Mouse (Mus musculus) liver, postnatal 0 days (tissue): ENCODE results near the gene Slc12a9. TPM values are rescaled to one million over a fixed set of nuclear protein-coding genes. Genes with fewer than 3 reads are reported as not detected.

ENCODE experiments used
- ATAC-seq: fragments of 200-750 bp; cut with Nextera tagmentation; 2 replicates; pipeline ENCODE4 v1.8.0; 2017; ENCODE audit warnings: mild to moderate bottlenecking, moderate library complexity
- DNase-seq: peaks from one replicate; pipeline ENCODE4 v3.0.0-alpha.2; 2016
- H3K27ac ChIP-seq: fragments of 300-500 bp; sonication (generic); 2 replicates; pipeline ENCODE4 v1.5.1; 2014; ENCODE audit warnings: antibody characterized with exemption, moderate library complexity, mild to moderate bottlenecking, low read depth
- H3K27me3 ChIP-seq: fragments of 300-500 bp; sonication (generic); 2 replicates; pipeline ENCODE4 v1.6.1; 2014; ENCODE audit warnings: low read length, control low read depth, mixed read lengths; ENCODE audit not compliant: insufficient read depth
- H3K36me3 ChIP-seq: fragments of 300-500 bp; sonication (generic); replicated peaks from 2 replicates; pipeline ENCODE4 v1.6.1; 2014; ENCODE audit warnings: mild to moderate bottlenecking, control low read depth, low read length, moderate library complexity, mixed read lengths; ENCODE audit not compliant: insufficient read depth
- H3K4me1 ChIP-seq: fragments of 300-500 bp; sonication (generic); 2 replicates; pipeline ENCODE4 v1.6.1; 2014; ENCODE audit warnings: antibody characterized with exemption, mild to moderate bottlenecking, control low read depth; ENCODE audit not compliant: insufficient read depth
- H3K4me2 ChIP-seq: fragments of 300-500 bp; sonication (generic); 2 replicates; pipeline ENCODE4 v1.6.1; 2014; ENCODE audit warnings: low read depth, mild to moderate bottlenecking, low read length, moderate library complexity, mixed read lengths
- H3K4me3 ChIP-seq: fragments of 300-500 bp; sonication (generic); 2 replicates; pipeline ENCODE4 v1.5.1; 2014; ENCODE audit warnings: low read depth, low read length
- H3K9ac ChIP-seq: fragments of 300-500 bp; sonication (generic); replicated peaks from 2 replicates; pipeline ENCODE4 v1.6.1; 2014; ENCODE audit warnings: mild to moderate bottlenecking, moderate library complexity
- H3K9me3 ChIP-seq: fragments of 300-500 bp; sonication (generic); 2 replicates; pipeline ENCODE4 v1.6.1; 2016; ENCODE audit warnings: mild to moderate bottlenecking, control low read depth, low read length, mixed read lengths
- CTCF ChIP-seq: sonication (generic); IDR thresholded peaks from 2 replicates; pipeline ENCODE4 v1.5.1; 2016; ENCODE audit warnings: antibody characterized with exemption, low read depth
- EP300 ChIP-seq: IDR thresholded peaks from 2 replicates; pipeline ENCODE4 v1.6.1; 2016; ENCODE audit warnings: antibody characterized with exemption, low read depth, mild to moderate bottlenecking
- WGBS: fragments of 180-500 bp; shearing (Covaris S2); extraction: QIAGEN DNeasy Blood & Tissue Kit; methylation state at CpG from one replicate; pipeline ENCODE4 v1.1.7; 2014; ENCODE audit not compliant: insufficient replicate concordance; 5-methylcytosine and 5-hydroxymethylcytosine counted together
- polyA plus RNA-seq: library from polyadenylated mRNA; unstranded; fragments of >200 nt; fragmentation: Nextera tagmentation; extraction: Ambion mirVana; gene quantifications from 2 replicates; pipeline ENCODE4 v1.2.1, GENCODE M21; 2015

The Slc12a9 gene
- polyA plus RNA-seq, 1 experiment from 2014 or later = 3.2 TPM

GRCm38 (mm10) chr5:137343412-137343811, 10.0 kb upstream of the Slc12a9 start:
- Histone ChIP-seq H3K4me1 (peaks cover 19% of the 10 kb centered on the region), H3K4me2 (no peak overlapping the region), H3K9me3 (no peaks in the 10 kb centered on the region), H3K4me3 (no peak overlapping the region), H3K36me3 (no peaks in the 10 kb centered on the region), H3K9ac (no peak overlapping the region), H3K27ac (no peak overlapping the region), H3K27me3 (peaks cover 10% of the 10 kb centered on the region; the same call in 1 of the 2 replicates)
- TF ChIP-seq CTCF (no peak), EP300 (no peak)
- WGBS = 93% methylated on average over 5 of the region's 5 CpGs
- no peak for DNase-seq
- no peak for ATAC-seq

GRCm38 (mm10) chr5:137342407-137343012, 9.1 kb upstream of the Slc12a9 start:
- TF ChIP-seq CTCF (no peak), EP300 (no peak)
- WGBS = 50% methylated on average over 7 of the region's 7 CpGs

GRCm38 (mm10) chr5:137340222-137340621, 6.8 kb upstream of the Slc12a9 start:
- H3K36me3 ChIP-seq = no peaks in the 10 kb centered on the region
- H3K27ac ChIP-seq = no peak overlapping the region
- ATAC-seq (no peak), DNase-seq (no peak)
- WGBS = 63% methylated on average over 6 of the region's 6 CpGs
- H3K27me3 ChIP-seq = 0 out of 2 replicates have a peak, but pooled peaks cover 2% of the 10 kb centered on the region
- H3K9me3 ChIP-seq = no peaks in the 10 kb centered on the region
- no peak overlapping the region for H3K4me3 ChIP-seq
- peaks cover 20% of the 10 kb centered on the region for H3K4me1 ChIP-seq
- H3K9ac ChIP-seq = no peak overlapping the region
- no peak overlapping the region for H3K4me2 ChIP-seq
- TF ChIP-seq EP300 (no peak), CTCF (no peak)

More at GRCm38 (mm10) chr5:137342407-137343012, 9.1 kb upstream of the Slc12a9 start:
- Histone ChIP-seq H3K27me3 (0 out of 2 replicates have a peak, but pooled peaks cover 2% of the 10 kb centered on the region), H3K9me3 (no peaks in the 10 kb centered on the region), H3K4me1 (peaks cover 19% of the 10 kb centered on the region), H3K9ac (no peak overlapping the region), H3K4me3 (no peak overlapping the region), H3K27ac (no peak overlapping the region), H3K36me3 (no peaks in the 10 kb centered on the region), H3K4me2 (no peak overlapping the region)
- ATAC-seq = no peak
- no peak for DNase-seq

- no peak for TF ChIP-seq EP300
- TF ChIP-seq CTCF = no peak
- H3K27me3 ChIP-seq = 0 out of 2 replicates have a peak, but pooled peaks cover 2% of the 10 kb centered on the region
- H3K4me3 ChIP-seq = 0 out of 2 replicates have a peak overlapping the region, but pooled peaks have one; percentile 45
- 0 out of 2 replicates have a peak overlapping the region, but pooled peaks have one; percentile 37 for H3K9ac ChIP-seq
- peaks cover 18% of the 10 kb centered on the region for H3K4me1 ChIP-seq
- WGBS = 26% methylated on average over 20 of the region's 22 CpGs
- ATAC-seq (0 out of 2 replicates have a peak, but pooled peaks have one; percentile 12), DNase-seq (no peak)
- peak overlapping the region; percentile 62 for H3K27ac ChIP-seq
- no peaks in the 10 kb centered on the region for H3K36me3 ChIP-seq
- H3K9me3 ChIP-seq = no peaks in the 10 kb centered on the region
- H3K4me2 ChIP-seq = peak overlapping the region; percentile 84; the same call in 1 of the 2 replicates
Observed at GRCm38 (mm10) chr5:137339290-137339979, 6.0 kb upstream of the Slc12a9 start.

- Histone ChIP-seq H3K4me1 (peaks cover 23% of the 10 kb centered on the region), H3K27me3 (0 out of 2 replicates have a peak, but pooled peaks cover 2% of the 10 kb centered on the region), H3K9me3 (no peaks in the 10 kb centered on the region), H3K4me3 (peak overlapping the region; percentile 45), H3K4me2 (peak overlapping the region; percentile 84), H3K9ac (peak overlapping the region; percentile 37), H3K36me3 (no peaks in the 10 kb centered on the region), H3K27ac (peak overlapping the region; percentile 62)
- peak; percentile 39 for DNase-seq
- under 1% methylated on average over 11 of the region's 11 CpGs for WGBS
- ATAC-seq = peak; percentile 33
- TF ChIP-seq CTCF (no peak), EP300 (0 out of 2 replicates have a peak, but pooled peaks have one; percentile 10)
Observed at GRCm38 (mm10) chr5:137338663-137339289, 5.4 kb upstream of the Slc12a9 start.

- peak; percentile 86 for DNase-seq
- Histone ChIP-seq H3K36me3 (no peaks in the 10 kb centered on the region), H3K4me1 (peaks cover 23% of the 10 kb centered on the region), H3K27ac (peak overlapping the region; percentile 62), H3K9ac (peak overlapping the region; percentile 37), H3K27me3 (0 out of 2 replicates have a peak, but pooled peaks cover 2% of the 10 kb centered on the region), H3K4me3 (peak overlapping the region; percentile 45), H3K4me2 (peak overlapping the region; percentile 84), H3K9me3 (no peaks in the 10 kb centered on the region)
- WGBS = under 1% methylated on average over 19 of the region's 19 CpGs
- TF ChIP-seq CTCF = no peak
- TF ChIP-seq EP300 = no peak; the same call in 1 of the 2 replicates
- peak; percentile 78 for ATAC-seq
Observed at GRCm38 (mm10) chr5:137338256-137338655, 4.9 kb upstream of the Slc12a9 start.
